Mouse (Mus musculus): ENCODE data around the gene Fuca1.

Gene Fuca1

GRCm38 (mm10) chr4:135889146-135889883 is 31.2 kb upstream of the Fuca1 start:
- DNase-seq (ENCODE audit: low spot score) = no peak

- DNase-seq (ENCODE audit: low spot score) = peak; percentile 36
These were observed 30.7 kb upstream of the Fuca1 start for GRCm38 (mm10) chr4:135889884-135890283.

DNA sequence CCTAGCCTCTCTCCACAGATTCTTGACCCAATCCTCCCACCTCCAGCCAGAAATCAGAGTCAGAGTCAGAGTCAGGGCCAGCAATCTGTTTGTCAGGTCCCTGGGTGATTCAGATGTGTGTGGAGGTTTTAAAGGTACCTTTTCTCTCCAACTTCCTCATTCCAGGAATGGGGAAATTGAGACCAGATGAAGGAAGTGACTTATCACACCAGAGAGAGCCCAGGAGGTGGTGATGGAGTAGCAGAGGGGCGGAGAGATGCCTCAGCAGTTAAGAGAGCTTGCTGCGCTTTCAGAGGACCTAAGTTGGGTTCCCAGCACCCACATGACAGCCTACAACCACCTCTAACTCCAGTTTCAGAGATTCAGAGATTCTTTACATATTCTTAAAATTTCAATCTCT is 29.0 kb upstream of the Fuca1 start:
- DNase-seq (ENCODE audit: low spot score) = no peak

GRCm38 (mm10) chr4:135892884-135893283 is 27.7 kb upstream of the Fuca1 start:
- DNase-seq (ENCODE audit: low spot score) = no peak

DNA sequence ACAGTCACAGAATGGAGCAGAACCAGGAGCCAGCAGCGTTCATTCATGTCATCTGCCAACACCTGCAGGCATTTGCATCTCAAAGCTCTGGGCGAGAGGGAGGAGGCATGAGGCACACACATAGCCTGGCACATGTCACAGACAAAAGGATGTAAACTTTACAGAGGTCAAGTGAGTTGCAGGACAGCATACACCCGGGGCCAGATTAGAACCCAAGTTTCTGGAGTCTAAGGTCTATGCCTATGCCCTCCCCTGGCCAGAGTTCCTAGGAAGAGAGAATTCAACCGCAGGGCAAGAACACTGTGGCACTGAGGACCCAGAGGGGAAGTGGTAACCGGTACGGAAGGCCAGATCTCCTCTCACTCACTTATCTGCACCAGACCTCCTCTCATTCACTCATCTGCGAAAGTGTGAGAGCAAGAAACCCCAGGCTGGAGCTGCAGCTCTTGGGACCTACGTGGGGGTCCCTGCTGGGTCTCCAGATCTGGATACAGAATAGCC is 25.4 kb upstream of the Fuca1 start, which contains the start of gene Cnr2:
Gene Cnr2, plus strand, starts transcription at position 324 of the 501 bp plus-strand sequence.
- DNase-seq (ENCODE audit: low spot score) = no peak

- no peak for DNase-seq (ENCODE audit: low spot score)
These were observed 24.4 kb upstream of the Fuca1 start for GRCm38 (mm10) chr4:135896157-135896556.

- no peak for DNase-seq (ENCODE audit: low spot score)
These were observed 22.0 kb upstream of the Fuca1 start for GRCm38 (mm10) chr4:135898380-135899049.

DNA sequence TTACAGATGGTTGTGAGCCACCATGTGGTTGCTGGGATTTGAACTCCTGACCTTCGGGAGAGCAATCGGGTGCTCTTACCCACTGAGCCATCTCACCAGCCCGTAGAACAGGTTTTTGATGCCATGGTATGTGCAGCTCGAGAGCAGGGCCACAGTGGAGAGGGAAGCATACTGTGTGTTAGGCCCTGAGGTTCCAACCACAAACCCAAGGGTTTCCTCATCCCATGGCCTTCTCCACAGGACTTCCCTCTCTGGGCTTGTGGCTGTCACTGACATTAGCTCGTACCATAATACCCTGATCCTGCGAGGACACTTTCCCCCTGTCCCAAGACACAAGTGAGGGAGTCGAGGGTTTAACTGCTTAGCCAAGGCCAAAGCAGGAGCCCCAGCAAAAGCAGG is 21.5 kb upstream of the Fuca1 start:
- no peak for DNase-seq (ENCODE audit: low spot score)

DNA sequence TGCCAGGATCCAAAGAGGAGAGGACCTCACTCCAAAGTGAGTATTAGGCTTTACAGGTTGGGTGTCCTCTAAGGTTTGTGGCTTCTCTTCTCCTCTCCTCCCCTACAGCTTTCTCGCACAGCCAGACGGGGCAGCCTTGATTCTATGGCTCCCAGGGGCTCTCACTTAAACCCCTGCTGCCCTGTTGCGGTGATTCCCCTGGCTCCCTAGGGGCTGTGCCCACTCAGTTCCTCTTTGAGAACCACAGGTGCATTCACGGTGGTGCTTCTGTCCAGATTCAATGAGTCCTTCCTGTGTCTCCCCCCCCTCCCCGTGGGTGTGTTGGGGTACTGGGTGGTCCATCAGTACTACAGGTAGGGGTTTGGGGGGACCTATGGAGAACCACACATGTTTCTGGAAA is 20.5 kb upstream of the Fuca1 start:
- no peak for DNase-seq (ENCODE audit: low spot score)

- no peak for DNase-seq (ENCODE audit: low spot score)
These were observed 17.8 kb upstream of the Fuca1 start for GRCm38 (mm10) chr4:135902606-135903242.

DNA sequence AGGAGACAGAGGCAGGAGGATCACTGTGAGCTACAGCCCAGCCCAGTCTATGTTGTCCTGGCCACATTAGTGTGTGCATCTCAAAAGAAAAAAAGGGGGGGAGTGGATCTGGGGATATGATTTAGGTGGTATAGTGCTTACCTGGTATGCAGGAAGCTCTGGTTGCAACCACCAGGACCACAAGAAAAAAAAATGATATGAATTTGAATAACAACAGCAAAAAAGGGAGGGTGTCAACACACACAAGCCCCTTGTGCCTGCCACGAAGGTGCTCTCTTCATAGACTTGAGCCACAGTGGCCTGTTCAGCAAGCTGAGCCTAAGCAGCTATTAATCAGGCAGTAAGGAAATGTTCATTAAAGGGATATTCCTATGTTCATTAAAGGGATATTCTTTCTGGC is 15.7 kb upstream of the Fuca1 start:
- no peak for DNase-seq (ENCODE audit: low spot score)

DNA sequence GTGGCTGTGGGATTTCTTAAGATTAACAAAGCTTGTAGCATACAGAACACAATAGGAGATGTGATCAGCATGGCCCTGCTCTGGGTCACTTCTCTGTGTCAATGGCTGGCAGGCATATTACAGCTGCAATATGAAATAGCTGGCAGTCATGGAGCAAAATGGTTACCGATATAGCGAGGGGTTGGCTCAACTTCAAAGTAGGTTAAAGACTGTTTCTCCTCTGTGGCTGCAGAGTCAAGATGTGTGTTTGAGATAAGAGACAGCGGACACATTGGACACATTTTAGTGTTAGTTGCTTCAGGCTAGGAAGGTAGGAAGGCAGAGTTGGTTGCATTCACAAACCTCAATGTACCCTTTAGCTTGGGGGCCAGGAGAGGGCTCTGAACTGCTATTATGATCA is 13.9 kb upstream of the Fuca1 start:
- DNase-seq (ENCODE audit: low spot score) = no peak

- no peak for DNase-seq (ENCODE audit: low spot score)
These were observed 11.0 kb upstream of the Fuca1 start for GRCm38 (mm10) chr4:135909326-135910066.

- DNase-seq (ENCODE audit: low spot score) = no peak
These were observed 9.0 kb upstream of the Fuca1 start for GRCm38 (mm10) chr4:135911531-135911930.

GRCm38 (mm10) chr4:135912164-135912563 is 8.4 kb upstream of the Fuca1 start:
- DNase-seq (ENCODE audit: low spot score) = no peak

DNA sequence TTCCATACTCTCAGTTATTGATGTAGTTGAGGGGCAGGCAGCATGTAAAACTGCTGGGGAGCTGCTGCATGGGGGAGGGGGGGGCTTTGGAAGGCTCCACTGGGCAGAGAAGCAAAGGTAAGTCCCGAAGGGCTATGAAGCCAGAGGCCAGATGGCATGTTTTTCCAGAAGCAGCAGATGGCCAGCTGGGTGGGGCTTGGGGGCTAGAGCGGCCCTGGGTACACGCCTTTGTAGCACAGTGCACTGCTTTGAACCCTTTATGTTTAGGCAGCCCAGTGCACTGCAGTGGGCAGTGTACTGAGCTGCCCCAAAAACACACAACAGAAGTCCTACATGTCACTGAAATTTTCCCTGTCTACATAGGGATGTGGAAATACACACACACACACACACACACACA is 7.7 kb upstream of the Fuca1 start:
- no peak for DNase-seq (ENCODE audit: low spot score)

DNA sequence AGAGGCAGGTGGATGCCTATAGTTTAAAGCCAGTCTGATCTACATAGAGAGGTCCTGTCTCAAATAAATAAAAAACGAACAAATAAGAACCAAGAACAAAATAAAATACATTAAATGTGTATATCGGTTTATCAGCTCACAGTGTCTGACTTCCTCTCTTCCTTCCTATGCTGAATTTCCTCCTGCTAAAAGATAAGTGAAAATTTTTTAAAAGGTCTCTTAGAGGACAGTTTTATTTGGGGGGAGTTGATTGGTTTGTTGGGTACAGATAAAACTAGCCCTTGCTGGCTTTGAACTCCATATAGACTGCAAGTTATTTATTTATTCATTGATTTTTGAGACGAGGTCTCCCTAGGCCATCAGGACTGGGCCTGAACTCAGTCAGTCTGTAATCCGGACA is 7.1 kb upstream of the Fuca1 start:
- DNase-seq (ENCODE audit: low spot score) = no peak

GRCm38 (mm10) chr4:135918635-135919279 is 1.8 kb upstream of the Fuca1 start:
- DNase-seq (ENCODE audit: low spot score) = no peak

- no peak for DNase-seq (ENCODE audit: low spot score)
These were observed 1.3 kb upstream of the Fuca1 start for GRCm38 (mm10) chr4:135919280-135919639.

DNA sequence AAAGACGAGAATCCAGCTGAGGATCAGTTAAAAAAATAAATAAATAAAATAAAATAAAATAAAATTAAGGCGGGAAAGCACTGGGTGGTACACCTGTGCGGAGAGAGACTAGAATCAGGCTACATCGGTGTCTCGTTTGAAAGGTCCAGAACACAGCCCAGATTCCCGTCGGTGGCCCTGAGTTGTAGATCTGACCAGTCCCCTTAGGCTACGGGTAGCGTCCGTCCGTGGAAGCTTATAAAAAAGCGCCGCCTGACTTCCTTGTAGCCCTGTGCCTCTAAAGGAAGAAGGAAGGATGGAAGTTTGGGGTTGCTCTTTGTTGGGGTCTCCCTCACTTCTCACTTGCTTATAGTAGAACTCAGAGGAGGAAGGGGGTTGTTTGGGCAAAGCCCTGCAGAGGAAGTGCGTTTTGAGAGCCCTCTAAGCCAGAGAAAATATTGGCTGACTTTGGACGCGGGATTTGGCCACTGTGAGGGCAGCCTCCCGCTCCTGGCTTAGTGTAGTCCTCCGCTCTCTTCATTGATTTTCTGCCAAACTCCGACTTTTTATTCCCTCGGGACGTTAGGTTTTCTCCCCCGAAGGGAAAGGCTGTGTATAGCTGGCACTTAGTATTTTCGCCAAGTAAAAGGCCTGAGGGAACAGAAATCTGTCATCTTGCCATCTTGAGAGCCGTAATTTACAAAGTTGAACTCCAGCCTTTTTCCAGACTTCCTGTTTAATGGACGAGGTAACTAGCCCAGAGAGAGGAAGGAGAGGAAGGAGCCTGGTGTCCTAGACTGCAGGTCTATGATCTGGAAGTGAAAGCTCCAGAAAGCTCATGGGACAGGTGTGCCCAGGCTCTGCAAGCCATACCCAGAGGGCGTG is 954 bp downstream of the Fuca1 start:
- no peak for DNase-seq (ENCODE audit: low spot score)

- DNase-seq (ENCODE audit: low spot score) = no peak
These were observed 1.7 kb downstream of the Fuca1 start for GRCm38 (mm10) chr4:135922190-135922589.

Data from ovary, postnatal 10 days (tissue).